Mouse (Mus musculus) liver, embryonic 11.5 days (tissue): Measurements from ENCODE around the gene Ubr3. TPM values are rescaled to one million over a fixed set of nuclear protein-coding genes. Genes with fewer than 3 reads are reported as not detected.
"Not testable (repeated sequence)": the region's sequence is repeated elsewhere in the genome, so short reads cannot be mapped to it uniquely, and the experiment has no call there.

Experiments
- ATAC-seq: fragments of 200-750 bp; cut with Nextera tagmentation; replicated peaks from 2 replicates; pipeline ENCODE4 v1.8.0; 2017; ENCODE audit warnings: moderate number of reproducible peaks, mild to moderate bottlenecking, moderate TSS enrichment, moderate library complexity; ENCODE audit not compliant: low FRiP score
- DNase-seq: peaks from one replicate; pipeline ENCODE4 v3.0.0-alpha.2; 2017; ENCODE audit warnings: low spot score
- H3K27ac ChIP-seq: fragments of 300-500 bp; sonication (generic); 2 replicates; pipeline ENCODE4 v1.5.1; 2014; ENCODE audit warnings: mild to moderate bottlenecking, low read depth, low read length, control low read depth
- H3K27me3 ChIP-seq: fragments of 300-500 bp; sonication (generic); replicated peaks from 2 replicates; pipeline ENCODE4 v1.6.1; 2014; ENCODE audit warnings: low read length, mixed read lengths; ENCODE audit not compliant: control insufficient read depth, insufficient read depth
- H3K36me3 ChIP-seq: fragments of 300-500 bp; sonication (generic); 2 replicates; pipeline ENCODE4 v1.6.1; 2014; ENCODE audit warnings: mild to moderate bottlenecking, low read length, moderate library complexity, mixed read lengths; ENCODE audit not compliant: control insufficient read depth, insufficient read depth
- H3K4me1 ChIP-seq: fragments of 300-500 bp; sonication (generic); replicated peaks from 2 replicates; pipeline ENCODE4 v1.6.1; 2014; ENCODE audit warnings: low read length, mixed read lengths; ENCODE audit not compliant: control insufficient read depth, insufficient read depth
- H3K4me2 ChIP-seq: fragments of 300-500 bp; sonication (generic); 2 replicates; pipeline ENCODE4 v1.6.1; 2014; ENCODE audit warnings: mild to moderate bottlenecking, control low read depth, moderate library complexity
- H3K4me3 ChIP-seq: fragments of 300-500 bp; sonication (generic); 2 replicates; pipeline ENCODE4 v1.5.1; 2014; ENCODE audit warnings: low read depth, low read length, control low read depth
- H3K9ac ChIP-seq: fragments of 300-500 bp; sonication (generic); 2 replicates; pipeline ENCODE4 v1.6.1; 2014; ENCODE audit warnings: low read depth, low read length, control low read depth
- H3K9me3 ChIP-seq: fragments of 300-500 bp; sonication (generic); 2 replicates; pipeline ENCODE4 v1.6.1; 2016; ENCODE audit warnings: low read length, inconsistent platforms, mixed read lengths; ENCODE audit not compliant: control insufficient read depth
- WGBS: fragments of 180-500 bp; shearing (Covaris S2); extraction: QIAGEN DNeasy Blood & Tissue Kit; methylation state at CpG from one replicate; pipeline ENCODE4 v1.1.7; 2014; 5-methylcytosine and 5-hydroxymethylcytosine counted together
- polyA plus RNA-seq: library from polyadenylated mRNA; unstranded; fragments of >200 nt; fragmentation: Nextera tagmentation; extraction: Ambion mirVana; gene quantifications from 2 replicates; pipeline ENCODE4 v1.2.1, GENCODE M21; 2014

Ubr3 gene
- polyA plus RNA-seq, 1 experiment from 2014 or later: 11.5 TPM

GRCm38 (mm10) chr2:69895502-69896223 is 1.4 kb upstream of the Ubr3 start:
- Histone ChIP-seq H3K4me3 (no peak overlapping the region), H3K4me1 (peaks cover 16% of the 10 kb centered on the region), H3K27ac (peak overlapping the region; percentile 90), H3K36me3 (no peaks in the 10 kb centered on the region), H3K4me2 (peak overlapping the region; percentile 7; the same call in 1 of the 2 replicates), H3K9ac (no peak overlapping the region), H3K9me3 (no peaks in the 10 kb centered on the region), H3K27me3 (no peaks in the 10 kb centered on the region)
- 59% methylated on average over 14 of the region's 14 CpGs for WGBS
- DNase-seq: no peak
- no peak for ATAC-seq

GRCm38 (mm10) chr2:69896224-69896581 is 843 bp upstream of the Ubr3 start:
- Histone ChIP-seq H3K27ac (peak overlapping the region; percentile 90), H3K4me2 (0 out of 2 replicates have a peak overlapping the region, but pooled peaks have one; percentile 0), H3K27me3 (no peaks in the 10 kb centered on the region), H3K9me3 (no peaks in the 10 kb centered on the region), H3K4me3 (no peak overlapping the region), H3K36me3 (no peaks in the 10 kb centered on the region), H3K4me1 (peaks cover 16% of the 10 kb centered on the region), H3K9ac (no peak overlapping the region)
- DNase-seq (no peak), ATAC-seq (no peak)
- 73% methylated on average over 4 of the region's 4 CpGs for WGBS

- peak overlapping the region; percentile 90 for H3K27ac ChIP-seq
- peak overlapping the region; percentile 90 for H3K4me2 ChIP-seq
- no peaks in the 10 kb centered on the region for H3K9me3 ChIP-seq
- H3K4me3 ChIP-seq: peak overlapping the region; percentile 90
- peak overlapping the region; percentile 79 for H3K9ac ChIP-seq
- WGBS: under 1% methylated on average over 55 of the region's 55 CpGs
- H3K36me3 ChIP-seq: no peaks in the 10 kb centered on the region
- peak; percentile 80 for ATAC-seq
- peak; percentile 74 for DNase-seq
- peaks cover 16% of the 10 kb centered on the region for H3K4me1 ChIP-seq
- no peaks in the 10 kb centered on the region for H3K27me3 ChIP-seq
Measured at GRCm38 (mm10) chr2:69897618-69898575, 851 bp downstream of the Ubr3 start.

- ATAC-seq: no peak
- no peak for DNase-seq
- no peak overlapping the region for H3K4me3 ChIP-seq
- WGBS: 87% methylated on average over 3 of the region's 3 CpGs
- H3K9me3 ChIP-seq: no peaks in the 10 kb centered on the region
- no peaks in the 10 kb centered on the region for H3K36me3 ChIP-seq
- H3K9ac ChIP-seq: no peak overlapping the region
- peaks cover 8% of the 10 kb centered on the region for H3K4me1 ChIP-seq
- H3K27me3 ChIP-seq: no peaks in the 10 kb centered on the region
- H3K27ac ChIP-seq: no peak overlapping the region
- no peak overlapping the region for H3K4me2 ChIP-seq
Measured at GRCm38 (mm10) chr2:69903541-69903940, 6.5 kb downstream of the Ubr3 start.

- H3K4me3 ChIP-seq, H3K27ac ChIP-seq, H3K9me3 ChIP-seq, ATAC-seq, H3K27me3 ChIP-seq, H3K9ac ChIP-seq, H3K4me1 ChIP-seq, H3K36me3 ChIP-seq, DNase-seq, H3K4me2 ChIP-seq: not testable (repeated sequence)
- 81% methylated on average over 4 of the region's 4 CpGs for WGBS
Measured at GRCm38 (mm10) chr2:69907394-69907793, 10.3 kb downstream of the Ubr3 start.

GRCm38 (mm10) chr2:69912801-69913200 is 15.8 kb downstream of the Ubr3 start:
- ATAC-seq (no peak), DNase-seq (no peak)
- H3K9ac ChIP-seq: no peak overlapping the region
- no peaks in the 10 kb centered on the region for H3K4me1 ChIP-seq
- no peak overlapping the region for H3K4me2 ChIP-seq
- whole genome bisulfite sequencing: 63% methylated on average over 2 of the region's 2 CpGs
- no peak overlapping the region for H3K4me3 ChIP-seq
- no peaks in the 10 kb centered on the region for H3K9me3 ChIP-seq
- no peak overlapping the region for H3K27ac ChIP-seq
- no peaks in the 10 kb centered on the region for H3K27me3 ChIP-seq
- peaks cover 8% of the 10 kb centered on the region; the same call in 1 of the 2 replicates for H3K36me3 ChIP-seq

GRCm38 (mm10) chr2:69917301-69917700 is 20.3 kb downstream of the Ubr3 start:
- WGBS: 86% methylated on average over 3 of the region's 3 CpGs
- no peak for ATAC-seq

GRCm38 (mm10) chr2:69924943-69925342 is 27.9 kb downstream of the Ubr3 start:
- WGBS: 62% methylated on average over 3 of the region's 3 CpGs
- H3K4me1 ChIP-seq: peaks cover 8% of the 10 kb centered on the region; the same call in 1 of the 2 replicates
- H3K27me3 ChIP-seq: no peaks in the 10 kb centered on the region
- ATAC-seq (peak; percentile 95), DNase-seq (no peak)
- H3K9me3 ChIP-seq: no peaks in the 10 kb centered on the region
- peak overlapping the region; percentile 48; the same call in 1 of the 2 replicates for H3K27ac ChIP-seq
- no peak overlapping the region for H3K9ac ChIP-seq
- no peak overlapping the region for H3K4me3 ChIP-seq
- H3K4me2 ChIP-seq: no peak overlapping the region
- peaks cover 12% of the 10 kb centered on the region for H3K36me3 ChIP-seq

More at GRCm38 (mm10) chr2:69917301-69917700, 20.3 kb downstream of the Ubr3 start:
- Histone ChIP-seq H3K4me2 (no peak overlapping the region), H3K9me3 (no peaks in the 10 kb centered on the region), H3K4me1 (no peaks in the 10 kb centered on the region), H3K9ac (no peak overlapping the region), H3K4me3 (no peak overlapping the region), H3K36me3 (peaks cover 17% of the 10 kb centered on the region; the same call in 1 of the 2 replicates), H3K27ac (no peak overlapping the region), H3K27me3 (no peaks in the 10 kb centered on the region)
- no peak for DNase-seq
